In genomic region chr7:130188108-130188507, GRCm38 (mm10) we compare ENCODE assay signal across 28 mouse cellular contexts.
DNase-seq lines count a peak whose midpoint lies in the region; ATAC-seq and TF ChIP-seq lines count a peak whose summit lies in the region.
"Had no signal": no experiment of that assay in that cellular context is flagged by ENCODE, and none has a peak within 500 bp of the region (broad histone marks: within the 10 kb centered on the region; RNA-seq: fewer than 3 reads in every experiment).

No protein-coding gene starts in this region.

- DNase-seq in adrenal gland, adult 2 months, result peak; percentile 56
- DNase-seq in adrenal gland, postnatal 10 days, result no peak
- no peak for DNase-seq in limb, embryonic 10.5 days (ENCODE audit: low spot score)
- peak; percentile 82 for DNase-seq in NIH3T3 (ENCODE audit: low read depth)
- DNase-seq in skeletal muscle tissue, adult 2 months (ENCODE audit: low read depth, low spot score), result peak; percentile 6
- no peak for DNase-seq in lung, postnatal 0 days (ENCODE audit: low spot score)
- DNase-seq in cerebellum, postnatal 25 days, result no peak
- DNase-seq: adrenal gland, postnatal 25 days; cerebellum, adult 11 months; cerebellum, adult 2 months; cerebellum, adult 9-11 months; cerebellum, postnatal 36 days; embryo, embryonic 11 days; gastrocnemius, postnatal 25 days; heart, adult 18-20 months; heart, postnatal 14 days had no signal

- no peak for TF ChIP-seq EP300 in lung, postnatal 0 days (IDR thresholded peaks at IDR 0.05)

- no peak for TF ChIP-seq CTCF in lung, postnatal 0 days (IDR thresholded peaks at IDR 0.05)

- H3K4me3 ChIP-seq in limb, embryonic 15.5 days, result no peak overlapping the region
- H3K4me3 ChIP-seq in limb, embryonic 10.5 days, result no peak overlapping the region
- H3K4me3 ChIP-seq in lung, postnatal 0 days (ENCODE audit: low read depth, low read length), result no peak overlapping the region
- H3K4me3 ChIP-seq: embryonic facial prominence, embryonic 15.5 days; erythroblast, embryonic 14.5 days; forebrain, embryonic 12.5 days; forebrain, embryonic 15.5 days; heart, embryonic 10.5 days; heart, embryonic 13.5 days; hindbrain, embryonic 12.5 days; hindbrain, embryonic 15.5 days had no signal

- no peak for ATAC-seq in limb, embryonic 15.5 days (ENCODE audit: insufficient number of reproducible peaks, low FRiP score, low TSS enrichment, low read depth)
- no peak for ATAC-seq in lung, postnatal 0 days
- ATAC-seq: activated CD4-positive, CD25-positive, alpha-beta regulatory T cell, adult 4 months; CD4-positive, CD25-positive, alpha-beta regulatory T cell, adult 4 months; forebrain, embryonic 15.5 days; intestine, postnatal 0 days had no signal

- 0 out of 2 replicates have a peak overlapping the region, but pooled peaks have one; percentile 4 for H3K27ac ChIP-seq in limb, embryonic 15.5 days
- no peak overlapping the region for H3K27ac ChIP-seq in limb, embryonic 10.5 days
- H3K27ac ChIP-seq in lung, postnatal 0 days (ENCODE audit: low read length), result no peak overlapping the region
- H3K27ac ChIP-seq: embryonic facial prominence, embryonic 15.5 days; forebrain, embryonic 12.5 days; forebrain, embryonic 15.5 days; heart, embryonic 10.5 days; heart, embryonic 13.5 days; hindbrain, embryonic 12.5 days; hindbrain, embryonic 15.5 days had no signal

- H3K4me2 ChIP-seq in limb, embryonic 15.5 days, result no peak overlapping the region
- H3K4me2 ChIP-seq in lung, postnatal 0 days (replicated peaks; ENCODE audit: low read depth, low read length), result no peak overlapping the region
- H3K4me2 ChIP-seq: embryonic facial prominence, embryonic 15.5 days; forebrain, embryonic 12.5 days; forebrain, embryonic 15.5 days; heart, embryonic 13.5 days; hindbrain, embryonic 12.5 days; hindbrain, embryonic 15.5 days had no signal

- peaks cover 43% of the 10 kb centered on the region for H3K4me1 ChIP-seq in limb, embryonic 15.5 days
- peaks cover 27% of the 10 kb centered on the region for H3K4me1 ChIP-seq in limb, embryonic 10.5 days
- H3K4me1 ChIP-seq in lung, postnatal 0 days (ENCODE audit: insufficient read depth, low read depth, low read length), result no peaks in the 10 kb centered on the region
- H3K4me1 ChIP-seq: hindbrain, embryonic 12.5 days; hindbrain, embryonic 15.5 days had no signal

- no peak overlapping the region for H3K9ac ChIP-seq in limb, embryonic 15.5 days
- no peak overlapping the region for H3K9ac ChIP-seq in lung, postnatal 0 days (replicated peaks; ENCODE audit: low read depth)
- H3K9ac ChIP-seq: embryonic facial prominence, embryonic 15.5 days; forebrain, embryonic 12.5 days; forebrain, embryonic 15.5 days; heart, embryonic 13.5 days; hindbrain, embryonic 12.5 days; hindbrain, embryonic 15.5 days had no signal

- peaks cover 26% of the 10 kb centered on the region for H3K36me3 ChIP-seq in limb, embryonic 15.5 days
- H3K36me3 ChIP-seq in limb, embryonic 10.5 days, result peaks cover 63% of the 10 kb centered on the region
- H3K36me3 ChIP-seq in lung, postnatal 0 days (ENCODE audit: insufficient read depth, low read length), result peaks cover 8% of the 10 kb centered on the region; the same call in 1 of the 2 replicates
- H3K36me3 ChIP-seq: hindbrain, embryonic 15.5 days had no signal

- H3K9me3 ChIP-seq in limb, embryonic 15.5 days, result no peaks in the 10 kb centered on the region
- H3K9me3 ChIP-seq in limb, embryonic 10.5 days (replicated peaks), result no peaks in the 10 kb centered on the region
- H3K9me3 ChIP-seq in lung, postnatal 0 days (ENCODE audit: low read length), result no peaks in the 10 kb centered on the region
- H3K9me3 ChIP-seq: embryonic facial prominence, embryonic 15.5 days; forebrain, embryonic 12.5 days; forebrain, embryonic 15.5 days; heart, embryonic 10.5 days; heart, embryonic 13.5 days; hindbrain, embryonic 12.5 days; hindbrain, embryonic 15.5 days had no signal

- 95% methylated on average over 2 of the region's 2 CpGs for WGBS in limb, embryonic 15.5 days
- 96% methylated on average over 2 of the region's 2 CpGs for WGBS in limb, embryonic 10.5 days
- 80% methylated on average over 2 of the region's 2 CpGs for WGBS in lung, postnatal 0 days

- no peaks in the 10 kb centered on the region for H3K27me3 ChIP-seq in limb, embryonic 15.5 days
- H3K27me3 ChIP-seq in limb, embryonic 10.5 days (ENCODE audit: low read depth, poor library complexity, severe bottlenecking), result no peaks in the 10 kb centered on the region
- no peaks in the 10 kb centered on the region for H3K27me3 ChIP-seq in lung, postnatal 0 days (replicated peaks; ENCODE audit: insufficient read depth, low read length)
- H3K27me3 ChIP-seq: embryonic facial prominence, embryonic 15.5 days; forebrain, embryonic 12.5 days; forebrain, embryonic 15.5 days; heart, embryonic 13.5 days; hindbrain, embryonic 12.5 days; hindbrain, embryonic 15.5 days had no signal

Comparison
In these comparisons a context has a peak if more than half of its experiments do, and no peak if none do; other contexts are left out.
1. DNase-seq: peak in adrenal gland, adult 2 months (single experiment), NIH3T3 (single experiment) and skeletal muscle tissue, adult 2 months (single experiment); none in adrenal gland, postnatal 10 days (single experiment), limb, embryonic 10.5 days (single experiment), lung, postnatal 0 days (single experiment) and cerebellum, postnatal 25 days (0 of 2).